Mouse (Mus musculus): Measurements from ENCODE around the gene Mrrf.

Gene Mrrf

DNA sequence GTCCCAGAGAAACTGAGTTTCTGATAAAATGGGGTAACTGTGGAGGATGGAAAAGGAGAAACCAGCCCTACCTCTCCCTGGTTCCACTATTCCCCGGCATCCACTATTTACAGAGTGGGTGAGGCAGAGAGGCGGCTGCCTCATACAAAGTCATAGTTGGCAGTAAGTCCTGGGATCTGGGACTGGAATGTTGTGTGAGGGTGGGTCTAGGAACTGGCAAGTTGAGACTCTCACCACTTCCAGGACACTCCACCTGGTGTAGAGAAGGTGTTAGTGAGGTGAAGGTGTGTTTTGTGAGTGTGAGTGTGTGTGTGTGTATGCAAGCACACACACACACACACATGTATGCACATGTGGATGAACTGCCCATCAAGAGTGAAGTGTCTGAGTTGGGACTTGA is 64.6 kb downstream of the Mrrf start:
- in situ Hi-C loops (cut with MboI, MseI): no loop called here

DNA sequence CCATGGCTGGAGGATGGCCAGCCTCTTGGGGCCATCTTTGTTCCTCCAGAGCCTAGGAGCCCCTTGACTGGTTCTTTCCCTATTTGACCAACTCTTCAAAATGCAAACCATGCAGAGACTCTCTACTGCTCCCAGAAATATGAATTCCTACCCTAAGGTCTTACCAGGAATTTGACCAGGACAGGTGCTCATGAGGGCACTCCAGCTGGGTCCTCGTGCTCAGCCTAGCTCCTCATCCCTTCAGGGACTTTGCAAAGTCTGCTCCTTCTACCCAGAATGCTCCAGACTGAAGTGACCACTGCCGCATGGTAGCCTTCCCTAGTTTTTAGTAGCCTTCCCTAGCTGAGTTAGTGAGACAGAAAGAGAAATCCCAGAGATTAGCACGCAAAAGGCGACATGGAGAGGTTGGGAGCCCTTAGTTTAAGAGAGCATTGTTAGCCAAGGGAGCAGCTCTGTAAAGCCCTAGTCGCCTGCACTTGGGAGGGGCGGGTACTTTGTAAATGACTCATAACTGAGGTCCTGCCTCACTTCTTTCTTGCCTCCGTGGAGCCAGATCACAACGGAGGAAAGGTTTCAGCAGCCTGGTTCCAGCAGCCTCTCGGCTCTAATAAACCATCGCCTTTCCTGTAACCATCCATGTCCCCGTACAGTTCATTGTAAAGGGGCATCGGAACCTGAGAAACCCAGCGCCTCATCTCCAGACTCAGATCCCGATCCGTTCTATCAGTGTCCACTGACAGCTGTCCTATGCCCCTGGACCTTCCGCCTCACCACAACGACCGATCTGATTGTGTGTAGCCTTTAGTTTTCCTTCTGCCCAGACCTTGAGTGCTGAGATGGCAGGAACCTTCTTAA is 65.8 kb downstream of the Mrrf start:
- in situ Hi-C loops (cut with MboI, MseI): no loop called here

GRCm38 (mm10) chr2:36202611-36202880 is 66.4 kb downstream of the Mrrf start:
- in situ Hi-C loops (cut with MboI, MseI): no loop called here

GRCm38 (mm10) chr2:36203011-36203825 is 67.0 kb downstream of the Mrrf start:
- in situ Hi-C loops (cut with MboI, MseI): no loop called here

- in situ Hi-C loops (cut with MboI, MseI): no loop called here
Observed at GRCm38 (mm10) chr2:36204595-36204994, 68.4 kb downstream of the Mrrf start.

DNA sequence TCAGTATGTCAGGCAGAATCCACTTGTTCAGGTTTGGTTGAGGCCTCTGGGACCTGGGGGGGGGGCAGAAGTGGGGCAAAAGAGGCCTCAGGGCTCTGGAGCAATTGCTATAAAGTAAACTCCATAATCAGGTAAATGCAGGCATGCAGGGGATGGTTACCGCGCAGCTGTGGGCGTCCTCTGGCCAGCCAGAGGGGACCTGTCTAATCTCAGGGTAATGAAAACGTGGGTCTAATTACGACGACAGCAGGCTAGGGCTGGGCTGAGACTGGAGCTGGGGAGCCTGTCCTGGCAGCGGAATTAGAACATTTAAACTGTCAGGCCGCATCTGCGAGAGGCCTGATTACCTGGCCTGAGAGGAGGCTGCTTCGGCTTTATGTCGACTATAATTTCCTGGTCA is 70.9 kb downstream of the Mrrf start:
- in situ Hi-C loops (cut with MboI, MseI): no loop called here

- in situ Hi-C loops (cut with MboI, MseI): loop anchor here (5.0 to 10.0 kb wide), 2 partner anchors 203 to 1144 kb away; partner anchors contain the start of gene Pdcl
Observed at GRCm38 (mm10) chr2:36210796-36211195, 74.6 kb downstream of the Mrrf start.

GRCm38 (mm10) chr2:36211785-36212184 is 75.6 kb downstream of the Mrrf start:
- in situ Hi-C loops (cut with MboI, MseI): loop anchor here (5.0 to 10.0 kb wide), 2 partner anchors 204 to 1143 kb away; partner anchors contain the start of gene Pdcl

- in situ Hi-C loops (cut with MboI, MseI): loop anchor here (5.0 to 10.0 kb wide), 2 partner anchors 206 to 1142 kb away; partner anchors contain the start of gene Pdcl
Observed at GRCm38 (mm10) chr2:36213108-36213507, 76.9 kb downstream of the Mrrf start.

DNA sequence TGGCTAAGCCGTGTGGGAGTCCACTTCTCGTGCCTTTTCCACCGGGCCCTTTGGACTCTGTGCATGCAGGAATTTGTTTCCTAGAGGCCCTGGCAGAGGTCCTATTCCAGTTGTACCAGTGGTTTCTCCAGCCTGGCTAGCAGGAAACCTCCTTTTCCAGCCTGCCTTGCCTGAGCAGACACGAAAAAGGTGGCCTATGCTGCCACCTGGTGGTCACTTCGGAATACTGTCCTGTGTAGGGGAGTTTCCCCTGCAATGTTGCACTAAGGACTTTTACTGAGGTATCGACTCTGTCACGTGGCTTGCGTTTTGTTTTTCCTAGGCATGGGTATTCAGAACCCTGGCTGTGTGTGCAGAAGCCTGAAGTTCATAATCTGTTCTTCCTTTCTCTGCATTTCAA is 77.8 kb downstream of the Mrrf start:
- in situ Hi-C loops (cut with MboI, MseI): loop anchor here (5.0 to 10.0 kb wide), 2 partner anchors 207 to 1141 kb away; partner anchors contain the start of gene Pdcl

DNA sequence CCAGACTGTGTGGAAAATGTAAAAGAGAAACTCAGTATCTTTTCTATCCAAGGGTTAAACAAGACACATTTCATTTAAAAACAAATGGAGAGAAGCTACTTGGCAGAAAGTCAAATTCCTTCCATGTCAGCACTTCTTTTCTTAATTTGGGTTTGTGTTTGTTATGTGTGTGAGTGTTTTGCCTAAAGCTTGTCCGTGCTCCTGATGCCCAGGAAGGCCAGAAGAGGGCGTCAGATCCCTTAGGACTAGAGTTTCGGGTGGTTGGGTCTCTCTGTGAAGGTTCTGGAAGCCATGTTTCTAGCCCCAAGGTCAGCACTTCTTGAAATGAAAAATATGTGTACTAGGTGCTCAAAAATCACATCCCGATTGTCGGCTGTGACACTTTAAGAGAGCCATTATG is 78.2 kb downstream of the Mrrf start:
- in situ Hi-C loops (cut with MboI, MseI): loop anchor here (5.0 to 10.0 kb wide), 2 partner anchors 207 to 1140 kb away; partner anchors contain the start of gene Pdcl

DNA sequence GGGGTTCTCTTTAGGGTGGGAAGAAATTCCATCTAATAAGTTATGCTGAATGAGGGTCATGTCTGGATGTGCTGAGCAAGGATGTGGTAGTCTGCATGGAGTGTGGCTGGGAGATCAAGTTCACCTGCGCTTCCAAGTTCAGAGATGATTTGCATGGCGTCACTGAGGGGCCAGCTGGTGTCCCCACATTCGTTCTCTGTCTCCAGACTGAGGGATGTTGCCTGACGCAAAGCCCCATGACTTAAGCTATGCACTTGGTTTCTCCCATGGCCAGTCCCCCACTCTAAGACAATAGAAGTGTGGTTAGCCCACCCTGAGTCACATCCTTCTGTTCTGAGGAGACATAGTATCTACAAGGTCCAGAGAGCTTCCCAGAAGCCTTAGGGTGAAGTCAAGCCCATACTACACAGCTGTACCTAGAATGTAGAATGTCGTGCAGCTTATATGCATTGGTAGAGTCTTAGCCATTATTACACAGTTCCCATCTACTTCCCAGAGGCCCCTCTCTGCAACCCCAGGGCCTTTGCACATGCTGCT is 79.1 kb downstream of the Mrrf start:
- in situ Hi-C loops (cut with MboI, MseI): loop anchor here (10.0 kb wide), 1 partner anchor 1140 kb away; the partner anchor contains the start of gene Pdcl

- in situ Hi-C loops (cut with MboI, MseI): loop anchor here (10.0 kb wide), 1 partner anchor 1138 kb away; the partner anchor contains the start of gene Pdcl
Observed at GRCm38 (mm10) chr2:36216546-36216945, 80.4 kb downstream of the Mrrf start.

GRCm38 (mm10) chr2:36216953-36217573 is 80.9 kb downstream of the Mrrf start:
- in situ Hi-C loops (cut with MboI, MseI): loop anchor here (10.0 kb wide), 1 partner anchor 1138 kb away; the partner anchor contains the start of gene Pdcl

DNA sequence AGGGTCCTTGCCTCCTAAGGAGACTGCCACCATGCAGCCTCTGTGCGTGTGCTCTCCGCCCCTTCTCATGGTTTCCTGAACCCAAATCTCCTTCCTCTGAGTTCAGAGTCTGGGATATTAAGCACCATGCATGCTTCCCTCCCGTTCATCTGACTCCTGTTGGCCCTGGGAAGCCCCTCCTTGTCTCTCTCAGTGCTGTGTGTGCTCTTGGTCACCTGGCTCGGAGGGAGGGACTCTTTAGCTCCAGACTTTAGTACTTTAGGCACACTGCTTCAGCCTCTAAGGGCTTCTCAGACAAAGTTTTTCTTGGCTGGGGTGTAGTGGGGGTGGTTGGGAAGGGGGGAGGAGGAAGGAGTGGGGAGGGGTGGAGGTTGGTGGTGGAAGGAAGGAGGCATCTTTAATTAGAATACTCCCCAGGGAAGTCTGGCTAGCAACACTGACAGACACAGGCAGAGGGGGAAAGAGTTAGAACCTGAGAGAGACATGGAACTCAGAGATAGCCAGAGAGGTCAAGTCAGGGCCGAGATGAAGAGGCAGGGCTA is 81.6 kb downstream of the Mrrf start:
- in situ Hi-C loops (cut with MboI, MseI): loop anchor here (10.0 kb wide), 1 partner anchor 1137 kb away; the partner anchor contains the start of gene Pdcl

DNA sequence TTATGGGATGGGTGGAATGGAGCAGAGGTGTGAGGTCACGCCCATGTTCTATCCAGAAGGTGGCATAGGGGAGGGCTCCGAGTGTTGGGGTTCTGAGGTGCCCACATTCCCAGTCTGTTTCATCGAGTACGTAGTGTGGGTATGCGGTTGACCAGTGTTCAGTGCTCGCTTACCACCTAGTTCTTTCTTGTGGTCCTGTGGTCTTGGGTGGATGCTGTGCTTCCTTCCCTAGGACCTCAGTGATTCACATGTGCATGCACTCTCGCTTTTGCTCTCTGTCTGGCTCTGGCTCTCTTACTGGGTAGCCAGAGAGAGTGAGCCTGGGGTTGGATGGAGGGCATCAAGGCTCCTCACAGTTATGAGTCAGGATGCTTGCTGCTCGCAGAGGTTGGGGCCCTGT is 83.9 kb downstream of the Mrrf start:
- in situ Hi-C loops (cut with MboI, MseI): no loop called here

- in situ Hi-C loops (cut with MboI, MseI): no loop called here
Observed at GRCm38 (mm10) chr2:36220891-36221290, 84.7 kb downstream of the Mrrf start.

DNA sequence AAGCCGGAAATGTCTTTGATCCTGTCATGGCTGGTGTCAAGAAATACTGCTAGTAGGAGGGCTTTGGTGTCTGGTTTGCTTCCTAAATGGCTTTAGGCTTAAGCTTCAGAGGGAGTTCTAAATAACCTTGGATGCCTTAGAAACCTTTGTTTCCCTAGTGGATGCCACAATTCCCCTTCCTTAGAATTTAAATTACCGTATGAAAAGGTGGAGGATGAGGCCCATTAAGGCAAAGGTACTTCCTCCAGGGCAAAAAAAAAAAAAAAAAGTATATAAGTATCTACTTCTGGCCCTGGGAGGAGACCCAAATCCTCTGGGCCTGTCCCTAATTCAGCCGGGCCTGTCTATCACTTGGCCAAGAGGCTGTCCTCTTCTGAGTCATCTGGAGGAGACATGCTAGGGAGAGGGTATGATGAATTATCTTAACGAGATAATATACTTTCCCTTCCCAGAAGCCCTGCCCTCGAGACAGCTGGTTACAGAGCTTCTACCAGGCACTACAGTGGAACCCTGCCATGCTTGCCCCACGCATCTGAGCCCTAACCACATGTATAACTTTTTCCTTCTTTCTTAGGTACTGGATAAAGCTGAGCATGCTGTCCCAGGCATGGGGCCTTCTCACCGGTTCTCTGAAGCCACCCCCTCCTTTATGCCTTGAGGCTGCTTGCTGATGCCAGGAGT is 86.1 kb downstream of the Mrrf start:
- in situ Hi-C loops (cut with MboI, MseI): no loop called here

DNA sequence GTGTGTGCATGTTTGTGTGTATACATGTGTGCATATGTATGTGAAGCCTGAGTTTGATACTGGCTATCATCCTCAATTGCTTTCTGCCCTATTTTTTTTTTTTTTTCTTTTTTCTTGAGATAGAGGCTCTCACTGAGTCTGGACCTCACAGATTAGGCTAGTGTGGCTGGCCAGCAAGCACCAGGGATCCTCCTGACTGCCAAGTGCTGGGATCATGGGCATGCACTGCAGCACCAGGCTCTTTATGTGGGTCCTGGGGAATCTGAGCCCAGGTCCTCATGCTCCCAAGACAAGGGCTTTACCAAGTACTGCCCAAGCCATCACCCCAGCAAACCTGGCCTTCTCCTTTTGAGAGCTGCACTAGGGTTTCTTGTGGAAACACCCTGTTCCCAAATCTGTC is 87.2 kb downstream of the Mrrf start:
- in situ Hi-C loops (cut with MboI, MseI): no loop called here

DNA sequence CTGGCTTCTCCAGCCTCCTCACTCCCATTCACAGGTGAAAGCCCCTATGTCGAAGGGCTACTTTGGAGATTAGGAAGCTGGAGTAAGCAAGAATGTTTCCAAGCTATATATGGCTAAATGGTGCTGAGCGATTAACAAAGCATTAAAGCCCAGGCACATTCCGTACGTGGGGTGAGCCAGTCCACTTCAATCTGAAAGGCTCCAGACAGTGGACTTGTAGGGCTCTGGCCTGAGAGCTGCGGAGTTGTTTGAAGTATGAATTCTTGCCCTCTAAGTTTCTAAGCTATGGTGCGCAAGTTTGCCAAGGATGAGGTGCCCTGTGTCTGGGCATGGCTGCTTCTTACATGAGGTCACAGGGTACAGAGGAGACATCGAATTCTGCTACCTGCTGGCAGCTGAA is 88.0 kb downstream of the Mrrf start:
- in situ Hi-C loops (cut with MboI, MseI): no loop called here

GRCm38 (mm10) chr2:36224599-36224998 is 88.4 kb downstream of the Mrrf start:
- in situ Hi-C loops (cut with MboI, MseI): no loop called here

Measured in regulatory T cell (primary cell).